Mouse (Mus musculus): Measurements from ENCODE around the gene Zfp941.

DNA sequence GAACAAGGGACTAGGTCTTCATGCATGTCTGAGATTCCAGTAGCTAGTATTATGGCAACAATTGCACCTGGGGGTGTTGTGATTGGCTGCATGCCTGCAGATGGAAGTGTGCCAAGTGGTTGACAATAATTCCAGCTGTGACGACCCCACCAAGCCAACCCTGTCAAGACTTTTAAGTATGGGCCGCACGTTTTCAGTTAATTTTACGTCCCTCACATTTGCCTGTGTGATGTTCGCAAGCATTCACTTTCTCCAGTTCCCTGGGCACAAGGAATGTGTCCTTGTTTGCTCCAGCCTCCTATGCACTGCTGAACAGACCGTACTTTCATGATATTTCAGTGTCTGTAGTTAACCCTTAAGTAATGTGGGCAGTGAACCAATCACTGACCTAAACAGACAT, 19.3 kb downstream of the Zfp941 start:
- TF ChIP-seq ZNF384 (IDR thresholded peaks at IDR 0.05; ENCODE audit: low read depth, low read length) = no peak
- TF ChIP-seq CHD2 (IDR thresholded peaks at IDR 0.05; ENCODE audit: low read depth, low read length) = no peak
